Mouse (Mus musculus) natural killer cell, adult 2 months (primary cell): ENCODE measurements around the gene Gm973.

Source experiments
- DNase-seq, 2 experiments: peaks; one replicate each; pipeline ENCODE4 v3.0.0; 2022; ENCODE audit warnings: low spot score in 2 of 2

Gene Gm973

DNA sequence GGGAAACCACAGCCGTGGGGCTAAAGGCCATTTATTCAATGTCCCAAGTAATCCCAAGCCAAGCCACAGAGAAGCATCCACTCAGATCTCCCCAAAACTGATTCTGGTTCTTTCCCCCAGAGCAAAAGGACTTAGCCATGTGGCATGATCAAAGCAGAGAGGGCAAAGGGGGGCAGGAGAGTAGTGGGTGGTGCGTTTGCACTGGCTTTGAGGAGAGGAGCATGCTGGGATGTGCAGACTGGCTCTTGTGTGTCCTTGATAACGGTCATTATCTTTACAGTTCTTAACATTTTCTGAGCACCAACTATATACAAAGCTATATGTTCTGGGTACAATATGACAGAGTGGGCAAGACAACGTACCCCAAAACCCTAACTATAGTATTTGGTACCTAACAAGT is 23.6 kb upstream of the Gm973 start:
- DNase-seq, result no peak

DNA sequence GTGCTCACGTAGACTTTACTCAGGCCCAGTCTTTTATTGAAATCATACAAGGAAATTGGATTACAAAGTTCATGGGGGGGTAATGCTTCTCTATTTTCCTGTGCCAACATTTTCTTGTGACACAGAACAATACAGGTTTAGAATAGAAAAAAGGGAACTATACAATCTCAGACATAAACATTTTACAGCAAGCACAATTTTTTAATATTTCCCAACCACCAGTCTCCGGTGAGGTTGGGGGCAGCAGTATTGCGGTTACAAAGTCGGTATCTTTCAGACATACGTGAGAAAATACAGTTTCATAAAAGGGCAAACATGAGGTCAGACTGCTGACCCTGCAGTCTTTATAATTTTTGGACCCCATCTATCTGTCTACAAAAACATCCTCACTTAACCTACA is 20.1 kb upstream of the Gm973 start:
- DNase-seq, result no peak

DNA sequence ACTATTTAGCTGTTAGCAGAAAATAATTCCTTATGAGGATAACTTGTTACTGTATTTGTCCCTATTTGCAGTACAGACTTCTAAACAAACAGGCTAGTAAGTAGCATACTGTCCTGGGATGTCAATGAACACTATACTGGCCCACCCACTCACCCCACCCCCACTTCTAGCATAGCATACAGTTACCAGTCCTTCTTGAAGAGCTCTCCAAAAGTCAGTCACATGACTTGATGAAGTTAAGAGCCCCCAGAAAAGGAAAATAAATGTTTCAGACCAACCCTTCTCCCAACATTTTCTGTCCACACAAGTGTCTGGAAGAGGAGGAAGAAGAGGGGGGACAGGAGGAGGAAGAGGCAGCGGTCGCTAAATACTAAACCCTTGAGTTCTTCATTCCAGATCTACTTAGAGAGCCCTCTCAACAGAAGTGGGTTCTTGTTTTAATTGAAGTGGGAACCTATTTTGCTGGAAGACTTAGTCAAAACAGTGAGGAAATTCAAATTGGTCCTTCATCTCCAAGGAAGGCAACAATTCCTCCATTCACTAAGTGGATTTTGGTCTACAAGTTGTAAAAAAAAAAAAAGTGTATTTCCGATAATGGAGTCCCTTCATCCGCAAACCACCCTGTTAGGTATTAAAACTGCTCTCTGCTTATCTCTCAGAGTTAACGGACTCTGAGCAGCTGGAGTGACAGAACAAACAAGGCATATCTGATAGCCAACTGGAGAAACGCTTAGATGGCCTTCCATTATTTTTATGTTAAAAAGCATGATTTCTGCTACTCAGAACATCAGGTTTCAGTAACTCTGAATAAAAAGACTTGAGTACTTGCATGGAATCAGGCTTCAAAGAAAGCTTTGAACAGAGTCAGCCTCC is 18.1 kb upstream of the Gm973 start:
- DNase-seq, result no peak

DNA sequence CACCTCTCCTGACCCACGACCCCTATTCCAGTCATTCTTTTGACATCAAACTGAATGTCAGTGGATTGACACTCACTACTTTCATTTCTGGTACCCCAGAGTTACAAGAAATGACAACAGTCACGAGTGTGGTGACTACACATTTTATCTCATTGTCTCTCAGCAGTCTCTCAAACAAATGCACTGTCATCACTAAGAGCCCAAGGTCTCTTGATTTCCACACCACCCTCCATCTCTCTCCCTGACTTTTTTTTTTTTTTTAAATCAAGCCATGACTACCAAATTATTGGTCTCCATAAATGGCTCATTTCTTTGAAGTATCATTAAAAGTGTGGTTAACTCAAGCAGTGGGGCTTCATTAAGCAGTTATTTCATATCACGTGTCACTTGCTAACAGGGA is 16.7 kb upstream of the Gm973 start:
- no peak for DNase-seq

DNA sequence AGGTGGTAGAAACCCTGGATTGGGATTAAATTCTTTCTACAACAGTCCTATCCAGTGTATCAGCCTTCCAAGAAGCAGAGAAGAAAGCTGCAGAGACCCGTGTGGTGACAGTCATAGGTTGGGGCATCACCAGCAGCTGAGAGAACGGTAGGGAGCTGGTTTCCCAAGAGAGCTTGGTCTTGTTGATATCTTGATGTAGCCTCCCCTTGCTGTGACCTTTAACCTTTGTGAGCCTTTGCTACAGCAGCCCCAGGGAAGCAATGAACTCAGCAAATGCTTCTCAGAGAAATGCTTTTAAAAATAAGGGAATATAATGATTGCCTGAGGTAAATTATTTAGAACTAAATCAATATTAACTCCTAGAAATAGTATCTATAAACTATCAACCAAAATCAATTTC is 13.7 kb upstream of the Gm973 start:
- no peak for DNase-seq

DNA sequence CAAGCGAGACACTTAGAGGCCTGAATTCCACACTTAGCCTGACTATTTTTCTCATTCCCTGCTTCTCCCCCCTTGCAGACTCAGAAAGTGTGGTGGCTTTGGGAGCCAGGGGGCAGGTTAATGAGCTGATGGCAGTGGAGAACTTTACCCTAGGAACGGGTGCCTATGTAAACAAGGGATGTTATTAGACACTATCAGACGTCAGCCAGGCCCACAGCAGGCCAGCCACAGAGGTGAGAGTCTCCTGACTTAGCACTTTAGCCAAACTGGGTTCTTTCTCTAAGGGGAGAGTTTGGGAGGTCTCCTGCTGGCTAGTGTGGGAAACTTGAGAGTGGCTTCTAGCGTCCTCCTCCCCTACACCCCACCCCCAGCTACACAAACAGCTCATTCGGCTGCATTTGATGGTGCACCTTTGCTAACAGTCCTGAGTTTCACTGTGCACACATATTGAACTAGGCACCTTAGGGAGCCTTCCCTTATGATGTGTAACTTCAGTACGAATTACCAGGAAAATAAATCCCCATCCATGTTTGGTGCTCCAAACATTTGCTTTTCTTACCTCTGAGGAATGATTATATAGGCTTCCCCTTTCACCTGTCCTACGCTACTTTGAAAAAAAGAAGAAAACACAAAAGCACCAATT is 12.3 kb upstream of the Gm973 start:
- DNase-seq, result no peak

DNA sequence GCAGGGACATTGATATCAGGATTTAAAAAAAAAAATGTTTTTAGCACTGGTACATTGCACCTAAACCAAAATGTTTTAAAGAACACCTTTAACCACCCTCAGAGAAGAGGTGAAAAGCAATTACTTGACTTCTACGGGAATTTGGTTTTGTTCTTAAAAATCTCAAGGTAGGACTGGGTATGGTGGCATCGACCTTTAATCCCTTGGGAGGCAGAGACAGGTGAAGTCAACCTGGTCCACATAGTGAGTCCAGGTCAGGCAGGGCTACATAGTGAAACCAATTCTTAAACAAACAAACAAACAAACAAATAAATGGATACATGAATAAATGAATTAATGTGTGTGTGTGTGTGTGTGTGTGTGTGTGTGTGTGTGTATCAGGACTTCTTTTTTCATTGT is 11.8 kb upstream of the Gm973 start:
- DNase-seq, result no peak

DNA sequence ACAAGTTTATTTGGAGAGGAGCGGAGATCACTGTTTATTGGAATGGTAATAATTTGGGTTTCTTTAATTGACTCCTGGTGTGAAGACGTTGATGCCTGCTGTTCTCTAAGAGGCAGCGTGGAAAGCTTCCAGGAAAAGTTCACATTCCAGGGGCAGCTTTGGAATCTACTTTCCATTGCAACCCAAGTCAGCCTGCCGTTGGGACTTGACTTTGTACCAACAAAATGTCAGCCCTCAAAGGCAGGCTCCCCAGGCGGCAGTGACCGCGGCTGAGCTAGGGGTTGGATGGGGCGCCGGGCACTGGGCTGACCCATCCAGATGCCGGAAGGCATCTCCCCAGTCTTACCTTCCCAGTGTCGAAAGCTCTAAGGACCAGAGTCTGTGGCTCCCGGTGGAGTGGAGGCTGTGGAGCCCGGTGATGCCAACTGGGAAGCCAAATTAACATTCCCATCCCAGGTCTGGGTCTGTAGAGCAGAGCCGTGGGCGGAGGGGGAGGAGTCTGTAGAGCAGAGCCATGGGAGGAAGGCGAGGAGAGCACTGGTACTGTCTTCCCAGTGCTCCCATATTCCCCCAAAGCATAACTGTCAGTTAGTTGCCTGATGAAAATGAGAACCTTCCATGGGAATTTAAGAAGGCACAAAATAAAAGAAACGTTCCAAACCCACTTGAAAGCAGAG is 7.5 kb upstream of the Gm973 start:
- no peak for DNase-seq

DNA sequence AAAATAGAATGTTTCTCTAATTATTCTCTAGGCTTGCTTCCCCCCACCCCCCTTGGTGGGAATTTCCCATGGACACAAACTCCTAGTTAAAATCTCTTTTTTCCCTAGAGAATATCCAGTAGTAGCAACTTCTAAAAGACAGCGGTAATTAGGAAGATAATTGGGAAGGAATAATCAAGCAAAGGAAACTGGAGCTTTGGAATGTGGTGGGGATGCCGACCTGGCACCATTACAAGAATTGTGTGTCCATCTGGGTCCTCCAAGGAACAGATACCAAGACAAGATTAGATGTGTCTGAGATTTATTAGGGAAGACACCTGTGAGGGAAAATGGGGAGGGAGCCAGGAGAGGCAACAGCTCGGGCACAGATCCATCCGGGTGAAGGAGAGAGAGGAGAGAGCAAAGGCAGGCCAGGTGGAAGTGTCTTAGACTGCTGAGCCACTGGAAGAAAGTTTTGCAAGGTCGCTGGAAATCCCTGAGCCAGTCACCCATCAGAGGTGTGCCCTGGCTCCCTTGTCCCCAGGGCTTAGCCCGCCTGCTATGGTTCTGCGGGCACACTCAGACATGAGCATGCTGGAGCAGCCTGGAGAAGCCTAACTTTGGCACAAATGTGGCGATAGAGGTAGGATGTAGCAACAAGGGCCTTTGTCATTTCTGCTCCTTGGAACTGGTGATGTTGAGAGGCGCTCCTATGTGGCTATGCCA is 4.3 kb upstream of the Gm973 start:
- no peak for DNase-seq

DNA sequence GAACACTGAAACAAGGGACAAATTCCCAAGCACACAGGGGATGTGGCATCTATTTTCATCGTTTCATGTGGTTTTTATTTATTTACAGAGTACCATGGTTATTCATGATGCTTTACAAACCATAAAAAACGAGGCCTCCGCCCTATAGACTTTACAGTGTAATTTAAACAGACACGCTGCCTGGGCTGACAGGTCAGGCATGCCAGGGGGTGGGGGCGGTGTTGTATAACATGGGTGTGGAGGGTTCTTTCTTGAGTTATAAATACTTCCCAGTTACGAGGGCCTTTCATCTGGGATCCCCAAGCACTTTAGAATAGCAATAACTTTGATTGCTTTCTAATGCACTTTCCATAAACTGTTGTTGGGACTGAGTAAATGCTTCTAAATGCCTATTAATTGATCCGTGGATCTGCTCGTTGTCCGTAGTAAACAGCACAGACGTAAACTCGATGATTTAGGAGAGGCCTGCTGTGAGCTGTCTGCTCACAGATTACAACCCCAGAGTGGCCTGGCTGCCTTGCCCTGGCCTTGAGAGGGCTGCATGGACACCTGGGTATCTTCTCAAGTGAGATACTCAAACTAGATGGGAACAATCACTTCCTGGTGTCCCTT is 4.3 kb downstream of the Gm973 start:
- no peak for DNase-seq

DNA sequence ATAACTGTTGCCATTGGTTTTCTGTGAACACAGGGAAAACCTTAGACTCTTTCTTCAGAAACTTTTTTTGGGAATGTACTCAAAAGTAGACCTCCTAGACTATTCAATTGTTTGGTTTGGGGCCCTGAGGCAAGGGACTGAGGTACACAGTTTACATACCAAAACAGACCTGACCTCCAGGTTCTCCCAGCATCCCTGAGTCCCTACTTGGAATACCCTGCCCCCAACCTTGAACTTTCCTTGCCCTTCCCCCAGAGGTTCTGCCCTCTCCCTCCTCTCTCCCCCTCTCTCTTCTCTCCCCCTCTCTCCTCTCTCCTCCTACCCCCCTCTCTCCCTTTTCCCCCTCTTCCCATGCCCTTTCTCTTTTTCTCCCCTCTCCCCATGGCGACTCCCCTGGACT is 6.4 kb downstream of the Gm973 start:
- no peak for DNase-seq

DNA sequence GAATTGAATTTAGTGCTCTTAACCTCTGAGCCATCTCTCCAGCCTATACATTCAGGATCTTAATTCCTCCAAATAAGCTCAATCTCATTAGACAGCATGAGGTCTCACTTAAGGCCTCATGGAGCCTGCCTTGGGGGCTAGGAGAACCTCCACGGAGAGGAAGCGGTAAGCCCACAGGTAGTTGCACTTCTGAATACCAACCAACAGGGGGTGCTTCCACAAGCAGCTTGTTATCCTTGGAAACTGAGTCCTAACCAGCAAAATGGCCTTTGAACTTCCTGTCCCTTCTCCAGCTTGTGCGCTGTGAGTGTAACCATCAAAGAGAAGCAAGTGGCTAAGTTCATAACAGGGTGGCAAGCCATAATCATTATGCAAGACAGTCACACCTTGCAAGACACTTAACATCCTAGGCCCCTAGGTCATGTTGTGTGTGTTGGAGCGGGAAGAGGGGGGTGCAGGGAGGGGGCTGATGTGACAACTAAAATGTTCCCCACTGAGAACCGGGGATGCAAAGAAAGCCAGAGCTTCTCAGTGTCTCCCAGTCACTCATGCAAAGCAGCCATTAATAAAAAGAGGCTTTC is 7.4 kb downstream of the Gm973 start:
- no peak for DNase-seq

DNA sequence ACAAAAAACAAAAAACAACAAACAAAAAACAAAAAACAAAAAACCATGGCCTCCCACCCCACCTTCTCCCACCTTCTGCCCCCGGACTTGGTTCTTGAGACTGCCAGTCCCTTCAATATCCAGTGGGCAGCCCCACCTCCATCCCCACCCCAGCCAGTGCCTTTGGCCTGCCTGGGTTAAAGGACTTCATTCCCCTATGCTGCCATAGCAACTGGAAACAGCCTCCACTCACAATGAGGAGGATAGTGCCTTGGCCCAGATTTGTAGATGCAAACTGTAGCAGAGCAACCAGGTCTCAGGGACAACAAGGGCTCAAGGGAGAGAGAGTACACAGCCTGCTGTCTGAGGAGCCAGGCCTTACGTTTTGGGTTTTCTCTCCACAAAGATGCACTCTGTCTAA is 8.0 kb downstream of the Gm973 start:
- no peak for DNase-seq

DNA sequence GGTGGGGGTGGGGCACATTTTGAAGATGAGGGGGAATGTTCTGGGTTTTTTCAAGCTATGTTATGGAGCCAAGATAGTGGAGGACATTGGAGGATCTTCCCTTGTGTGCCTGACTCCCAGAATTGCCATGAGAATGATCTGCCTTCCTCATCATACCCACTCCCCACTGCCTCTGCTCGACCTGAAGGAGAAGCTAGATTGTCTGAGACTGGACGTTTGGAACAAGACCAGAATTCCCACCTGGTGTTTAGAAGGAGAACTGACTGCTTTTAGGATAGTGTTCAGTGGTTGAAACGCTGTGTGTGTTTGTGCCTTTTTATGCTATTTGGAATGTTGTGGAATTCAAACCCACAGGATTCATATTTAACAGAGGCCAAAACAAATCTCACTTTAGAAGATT is 8.7 kb downstream of the Gm973 start:
- no peak for DNase-seq

DNA sequence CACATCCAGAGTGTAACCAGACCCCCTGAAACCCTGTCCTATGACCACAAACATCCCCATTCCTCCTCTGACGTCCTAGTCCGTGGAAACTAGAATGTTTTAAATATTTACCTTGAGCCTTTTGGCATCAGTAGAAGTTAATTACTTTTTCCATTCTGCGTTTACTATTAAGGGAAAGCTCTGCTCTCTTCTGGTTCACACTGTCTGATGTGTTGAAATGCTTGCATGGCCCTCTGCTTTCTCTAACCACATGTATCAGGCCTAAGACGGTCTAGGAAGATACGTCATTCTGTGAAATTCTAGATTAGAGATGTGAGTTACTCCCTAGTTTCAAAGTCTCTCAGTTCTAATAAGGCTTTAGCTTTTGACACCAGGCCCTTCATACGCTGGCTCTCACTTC is 11.2 kb downstream of the Gm973 start:
- DNase-seq, result no peak

DNA sequence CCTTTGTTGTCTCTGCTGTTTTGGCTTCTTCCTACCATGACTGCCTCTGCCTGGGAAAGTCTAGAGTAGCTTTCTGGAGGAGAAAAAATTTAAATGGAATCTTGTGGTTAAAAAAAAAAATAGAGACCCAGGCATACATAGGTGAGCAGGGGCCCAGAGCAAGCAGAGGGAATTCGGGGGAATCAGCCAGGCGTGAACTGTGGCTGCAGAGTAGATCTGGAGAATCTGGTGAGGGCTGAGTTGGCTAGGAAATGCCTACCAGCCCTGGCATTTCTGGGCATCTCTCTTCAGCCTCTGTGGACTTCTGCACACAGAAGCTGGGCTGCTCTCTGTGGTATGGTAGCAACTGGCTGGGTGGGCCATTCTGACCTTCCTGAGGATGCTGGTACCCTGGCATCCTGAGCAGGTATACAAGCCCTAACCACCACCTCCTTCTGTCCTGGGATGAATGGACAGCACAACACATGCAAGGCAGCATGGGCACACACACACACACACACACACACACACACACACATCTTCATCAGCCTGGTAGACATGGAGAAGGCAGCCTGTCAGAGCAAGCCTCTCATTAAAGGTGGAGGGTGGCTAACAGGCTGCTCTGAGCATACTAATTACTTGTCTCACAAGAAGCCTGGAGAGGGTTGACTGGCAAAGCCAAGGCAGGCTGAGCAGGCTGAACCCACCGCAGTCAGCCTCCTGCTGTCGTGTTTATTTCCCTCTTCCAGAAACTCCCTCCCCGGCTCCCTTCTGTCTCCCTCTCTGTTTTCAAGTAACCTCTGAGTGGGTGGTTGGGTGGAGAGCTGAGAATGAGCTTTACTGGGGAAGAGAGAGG is 19.1 kb downstream of the Gm973 start:
- no peak for DNase-seq

DNA sequence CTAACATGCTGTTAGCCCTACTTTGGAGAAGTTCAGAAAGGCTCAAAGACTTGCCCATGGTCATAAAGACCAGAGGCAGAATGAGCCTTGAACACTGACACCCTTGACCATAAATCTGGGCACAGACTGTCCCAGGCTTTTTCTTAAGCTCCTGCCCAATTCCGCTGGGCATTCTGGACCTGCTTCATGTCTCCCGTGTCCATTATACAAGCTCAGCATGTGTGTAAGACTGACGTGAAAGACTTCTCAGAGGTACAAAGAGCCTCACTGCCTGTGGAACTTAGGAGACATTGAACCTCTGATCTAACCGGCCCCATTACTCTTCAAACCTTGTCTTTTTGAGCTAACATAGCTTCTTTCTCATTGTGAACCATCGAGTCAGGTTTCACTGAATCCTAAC is 22.3 kb downstream of the Gm973 start:
- DNase-seq, result no peak

DNA sequence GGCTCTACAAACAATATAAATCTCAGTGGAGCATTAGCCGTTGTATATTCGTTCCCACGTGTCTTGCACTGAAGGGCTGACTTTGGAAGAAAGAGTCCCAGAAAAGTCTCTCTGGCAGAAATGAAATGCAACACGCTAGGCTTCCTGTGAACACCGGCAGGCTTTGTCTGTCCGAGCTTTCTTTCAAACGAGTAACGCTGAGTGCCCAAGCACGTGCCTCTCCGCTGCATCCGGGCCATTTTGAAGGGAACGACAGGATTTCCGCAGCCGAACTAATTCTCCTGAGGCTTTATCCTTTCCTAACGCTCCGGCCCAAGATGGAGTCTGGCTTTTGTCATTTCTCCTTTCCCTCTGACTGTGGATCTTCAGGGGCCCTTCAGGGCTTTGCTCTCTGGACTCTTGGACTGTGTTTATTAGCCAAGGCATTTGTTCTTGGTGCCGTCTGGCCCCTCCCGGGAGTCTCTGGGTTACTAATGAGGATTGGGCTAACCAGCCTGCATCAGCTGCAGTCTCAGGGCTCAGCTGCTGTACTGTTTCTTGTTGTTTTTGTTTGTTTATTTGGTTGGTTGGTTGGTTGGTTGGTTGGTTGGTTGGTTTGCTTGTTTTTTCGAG is 24.6 kb downstream of the Gm973 start:
- no peak for DNase-seq

DNA sequence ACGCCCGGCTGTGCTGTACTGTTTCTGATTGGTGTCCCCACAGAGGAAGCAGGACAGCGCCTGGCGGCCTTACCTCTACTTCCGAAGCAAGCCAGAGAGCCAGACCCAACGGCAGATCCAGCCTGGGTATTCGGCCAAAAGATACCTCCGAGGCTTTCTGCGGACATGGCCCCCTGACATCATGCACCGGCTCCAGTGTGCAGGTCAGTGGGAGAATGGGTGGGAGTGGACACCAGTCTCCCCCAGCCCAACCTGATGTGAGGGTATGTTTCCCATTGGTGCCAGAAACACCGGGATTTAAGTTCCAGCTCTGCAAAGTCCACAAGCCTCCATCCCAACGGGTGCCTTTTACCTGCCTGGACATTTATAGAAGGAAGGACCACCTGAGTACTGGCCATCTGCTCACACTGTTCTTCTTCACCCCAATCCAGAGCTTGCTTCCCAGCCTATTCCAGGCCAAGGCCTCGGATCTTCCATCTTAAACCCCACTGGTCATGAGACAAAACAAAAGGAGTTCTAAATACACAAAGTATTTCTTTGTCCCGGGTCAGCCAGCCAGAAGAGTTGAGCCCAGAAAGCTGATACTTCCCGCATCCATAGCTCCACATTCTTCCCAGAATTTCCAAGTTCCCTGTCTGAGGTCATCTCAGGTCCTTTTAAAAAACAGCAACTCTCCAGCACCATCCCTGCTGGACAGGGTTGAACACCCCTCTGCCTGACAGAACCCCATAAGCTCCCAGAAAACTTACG is 25.4 kb downstream of the Gm973 start:
- no peak for DNase-seq

DNA sequence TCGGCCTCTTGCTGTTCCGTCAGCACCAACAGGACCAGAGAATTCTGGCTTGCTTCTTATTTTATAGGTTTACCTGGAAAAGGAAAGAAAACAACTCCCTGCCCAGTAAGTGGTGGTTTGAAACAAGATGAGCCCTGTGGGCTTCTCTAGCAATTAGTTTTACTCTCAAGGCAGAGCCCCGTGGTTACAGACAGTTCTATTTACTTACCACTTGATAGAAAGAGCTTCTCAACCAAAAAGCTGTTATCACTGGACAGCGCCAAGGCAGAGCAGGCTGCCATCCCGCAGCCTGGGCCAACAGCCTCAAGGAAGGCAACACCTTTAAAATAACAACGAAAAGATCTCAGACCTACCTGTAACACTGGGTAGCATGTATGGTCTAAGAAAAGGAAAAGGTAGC is 26.2 kb downstream of the Gm973 start:
- no peak for DNase-seq
